Mouse (Mus musculus): ENCODE data around the gene Lrrc59.

Lrrc59 gene

GRCm38 (mm10) chr11:94629199-94629883 lies at the start of gene Lrrc59:
Gene Lrrc59 (plus strand): TSS chr11:94629767.
- peak; percentile 70 for DNase-seq (ENCODE audit: extremely low read depth, low read depth)

DNA sequence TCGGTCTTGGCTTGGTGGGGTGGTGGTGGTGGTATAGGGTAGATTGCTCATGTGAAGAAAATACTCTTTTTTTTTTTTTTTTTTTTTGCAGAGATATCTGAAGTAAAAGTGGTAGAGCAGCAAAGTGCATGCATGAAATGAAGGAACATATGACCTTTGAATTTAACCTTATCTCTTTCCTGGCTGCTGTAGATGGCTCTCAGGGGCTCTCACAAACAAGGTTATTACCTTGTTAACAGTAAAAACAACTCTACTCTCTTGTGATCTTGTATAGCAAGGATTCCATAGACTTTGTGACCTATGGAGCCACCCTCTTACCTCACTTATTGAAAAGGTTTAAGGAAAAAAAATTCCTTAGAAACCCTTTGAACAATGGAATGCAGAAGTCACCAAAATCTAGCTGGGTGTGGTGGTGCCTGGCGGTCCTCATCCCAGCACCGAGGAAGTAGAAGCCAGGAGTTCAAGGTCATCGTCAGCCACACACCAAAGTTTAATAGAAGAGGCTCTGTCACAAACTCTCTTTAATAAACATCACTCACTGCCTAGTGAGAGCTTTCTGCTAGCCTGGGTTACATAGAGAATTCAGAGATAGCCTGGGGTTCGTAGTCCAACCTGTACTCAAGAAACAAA lies 49.3 kb upstream of the Lrrc59 start:
- no peak for DNase-seq (ENCODE audit: extremely low read depth, low read depth)

DNA sequence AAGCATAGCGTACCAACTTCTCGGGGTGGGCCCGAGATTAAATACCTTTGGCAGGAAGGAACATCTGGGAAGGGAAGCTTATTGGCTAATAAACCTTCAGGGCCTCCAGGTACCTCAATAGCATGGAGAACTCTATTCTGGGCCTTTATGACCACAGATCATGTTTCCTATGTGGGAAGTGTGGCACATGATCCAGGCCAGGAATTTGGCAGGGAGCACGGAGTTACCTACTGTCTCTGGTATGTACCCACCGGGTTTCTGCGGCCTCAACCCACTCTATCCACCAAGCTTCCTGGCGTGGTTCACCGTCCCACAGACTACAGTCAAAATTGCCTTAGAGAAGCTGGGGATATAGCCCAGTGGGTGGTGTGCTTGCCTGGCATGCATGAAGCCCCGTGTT lies 44.5 kb upstream of the Lrrc59 start:
- no peak for DNase-seq (ENCODE audit: extremely low read depth, low read depth)

DNA sequence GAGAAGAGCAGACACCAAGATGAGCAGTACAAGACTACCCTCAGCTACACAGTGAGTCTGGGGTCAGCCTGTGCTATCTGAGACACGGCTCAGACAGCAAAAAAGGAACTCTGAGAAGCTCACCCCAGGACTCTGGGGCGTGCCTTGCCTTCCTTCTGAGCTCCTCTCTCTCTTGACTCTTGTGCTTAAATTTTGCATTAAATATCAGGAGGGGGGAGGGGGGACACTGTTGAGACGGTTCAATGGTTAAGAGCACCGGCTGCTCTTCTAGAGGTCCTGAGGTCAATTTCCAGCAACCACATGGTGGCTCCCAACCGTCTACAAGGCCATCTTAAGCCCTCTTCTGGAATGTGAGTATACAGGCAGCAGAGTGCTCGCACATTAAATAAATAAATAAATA lies 42.1 kb upstream of the Lrrc59 start:
- no peak for DNase-seq (ENCODE audit: extremely low read depth, low read depth)

DNA sequence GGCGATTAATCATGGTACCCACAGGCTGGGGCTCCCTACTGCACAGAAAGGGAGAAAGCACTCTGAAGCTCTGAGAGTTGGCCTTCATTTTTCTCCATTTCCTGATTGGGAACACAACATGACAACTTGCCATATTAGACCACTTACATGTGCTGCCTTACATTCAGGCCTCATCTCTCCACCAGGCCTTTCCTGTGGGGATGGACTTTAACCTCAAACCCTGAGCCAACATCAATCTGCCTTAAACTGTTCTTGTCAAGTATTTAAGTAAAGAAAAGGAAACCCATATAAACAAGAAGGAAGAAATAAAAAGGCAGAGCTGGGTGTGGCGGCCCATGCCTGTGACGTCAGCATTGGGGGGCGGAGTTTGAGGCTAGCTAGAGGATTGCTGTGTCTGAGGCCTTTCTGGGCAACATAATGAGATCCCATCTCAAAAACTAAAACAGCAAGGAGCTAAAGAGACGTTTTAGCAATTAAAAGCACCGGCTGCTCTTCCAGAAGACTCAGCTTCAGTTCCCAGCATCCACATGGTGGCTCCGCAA lies 33.2 kb upstream of the Lrrc59 start:
- peak; percentile 22 for DNase-seq (ENCODE audit: extremely low read depth, low read depth)

GRCm38 (mm10) chr11:94597319-94597718 lies 32.2 kb upstream of the Lrrc59 start:
- DNase-seq (ENCODE audit: extremely low read depth, low read depth), result no peak

DNA sequence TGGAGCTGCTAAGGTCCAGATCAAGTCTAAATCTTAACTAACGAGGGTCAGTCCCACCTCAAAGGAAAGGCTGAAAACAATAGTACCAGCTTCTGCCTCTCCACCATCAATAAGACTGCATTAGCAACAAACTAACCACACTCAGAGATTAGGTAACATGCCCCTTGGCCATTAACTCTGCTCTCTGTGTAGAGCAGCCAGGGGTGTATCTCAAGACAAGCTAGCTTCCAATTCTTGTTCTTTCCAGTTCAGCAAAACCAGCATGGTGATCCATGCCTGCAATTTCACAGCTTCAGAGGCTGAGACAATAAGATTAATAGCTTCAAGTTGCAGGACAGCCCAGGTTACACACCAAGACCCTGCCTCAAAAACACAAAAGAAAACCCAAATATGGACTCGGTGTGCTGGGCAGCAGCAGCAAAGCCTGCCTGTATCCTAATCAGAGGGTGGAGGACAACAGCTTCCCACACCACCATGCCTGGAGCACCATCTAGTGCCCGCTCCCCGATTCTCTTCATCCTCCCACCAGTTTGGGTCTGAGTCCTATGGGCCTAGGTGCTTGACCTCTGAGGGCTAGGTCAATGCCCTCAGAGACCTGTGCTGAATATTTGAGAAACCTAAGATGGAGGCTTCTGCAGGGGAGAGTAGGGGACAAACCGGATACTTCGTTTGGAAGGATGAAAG lies 31.0 kb upstream of the Lrrc59 start:
- no peak for DNase-seq (ENCODE audit: extremely low read depth, low read depth)

GRCm38 (mm10) chr11:94600447-94600846 lies 29.1 kb upstream of the Lrrc59 start:
- DNase-seq (ENCODE audit: extremely low read depth, low read depth), result no peak

GRCm38 (mm10) chr11:94601321-94602281 lies 28.0 kb upstream of the Lrrc59 start, which contains the start of gene Acsf2:
Gene Acsf2 (minus strand): TSS chr11:94601871.
- peak; percentile 53 for DNase-seq (ENCODE audit: extremely low read depth, low read depth)

- DNase-seq (ENCODE audit: extremely low read depth, low read depth), result no peak
Measured at GRCm38 (mm10) chr11:94602356-94602955, 27.1 kb upstream of the Lrrc59 start.

DNA sequence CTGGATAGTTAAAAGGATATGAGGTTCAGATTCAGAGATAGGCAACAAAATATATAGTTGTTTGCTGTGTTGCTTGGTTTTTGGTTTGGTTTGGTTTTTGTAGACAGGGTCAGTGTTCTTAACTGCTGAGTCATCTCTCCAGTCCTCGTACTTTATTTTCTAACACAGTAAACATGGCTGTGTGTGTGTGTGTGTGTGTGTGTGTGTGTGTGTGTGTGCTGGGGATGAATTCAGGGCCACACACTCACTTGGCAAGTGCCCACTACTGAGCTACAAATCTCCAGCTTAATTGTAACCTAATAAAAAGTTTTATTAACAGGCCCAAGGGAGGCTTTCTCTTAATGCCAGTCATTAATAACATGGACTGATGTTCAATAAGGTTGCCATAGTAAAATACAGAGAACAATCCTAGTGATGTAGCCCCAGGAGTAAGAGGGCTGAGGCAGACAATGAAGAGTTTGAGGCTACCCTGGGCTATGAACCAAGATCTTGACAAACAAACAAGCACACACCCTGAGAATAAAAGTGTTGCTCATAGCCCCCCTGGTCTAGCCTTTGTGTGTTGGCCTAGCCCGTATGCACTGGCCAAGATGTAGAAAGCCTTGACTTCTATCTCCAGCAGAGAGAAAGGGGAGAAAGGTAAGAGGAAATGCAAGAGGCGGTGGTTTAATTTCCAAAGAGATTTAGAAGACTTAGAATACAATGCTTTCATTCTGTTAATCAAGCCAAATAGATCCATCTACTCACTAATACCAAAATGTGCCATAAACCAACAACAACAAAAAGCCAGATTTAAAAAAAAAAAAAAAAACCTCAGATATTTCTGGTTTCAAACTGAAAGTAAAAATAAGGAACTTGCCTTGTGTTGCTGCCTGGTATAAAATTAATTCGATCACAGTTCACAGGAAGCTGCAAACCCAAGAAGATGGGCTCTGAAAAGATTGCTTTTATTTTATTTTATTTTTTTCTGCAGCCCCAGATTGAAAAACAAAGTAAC lies 18.5 kb upstream of the Lrrc59 start:
- DNase-seq (ENCODE audit: extremely low read depth, low read depth), result no peak

GRCm38 (mm10) chr11:94614603-94615002 lies 15.0 kb upstream of the Lrrc59 start:
- no peak for DNase-seq (ENCODE audit: extremely low read depth, low read depth)

DNA sequence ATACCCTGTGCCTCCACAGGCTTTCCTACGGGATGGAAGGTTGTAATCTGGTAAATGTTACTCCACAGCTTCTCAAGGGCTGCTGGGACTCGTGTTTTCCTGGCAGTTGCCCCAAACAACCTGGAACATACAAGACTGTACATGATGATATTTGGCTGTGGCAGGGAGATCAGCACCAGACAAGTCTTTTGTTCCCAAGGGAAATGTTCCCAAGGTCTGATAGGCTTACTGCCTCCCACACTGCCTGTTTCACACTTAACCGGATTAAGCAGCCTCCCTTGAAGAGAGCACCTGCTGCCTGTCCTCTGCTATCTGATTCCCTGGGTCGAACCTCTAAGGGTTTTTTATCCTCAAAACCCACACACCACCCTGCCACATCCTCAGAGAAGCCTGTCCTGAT lies 14.1 kb upstream of the Lrrc59 start:
- no peak for DNase-seq (ENCODE audit: extremely low read depth, low read depth)

DNA sequence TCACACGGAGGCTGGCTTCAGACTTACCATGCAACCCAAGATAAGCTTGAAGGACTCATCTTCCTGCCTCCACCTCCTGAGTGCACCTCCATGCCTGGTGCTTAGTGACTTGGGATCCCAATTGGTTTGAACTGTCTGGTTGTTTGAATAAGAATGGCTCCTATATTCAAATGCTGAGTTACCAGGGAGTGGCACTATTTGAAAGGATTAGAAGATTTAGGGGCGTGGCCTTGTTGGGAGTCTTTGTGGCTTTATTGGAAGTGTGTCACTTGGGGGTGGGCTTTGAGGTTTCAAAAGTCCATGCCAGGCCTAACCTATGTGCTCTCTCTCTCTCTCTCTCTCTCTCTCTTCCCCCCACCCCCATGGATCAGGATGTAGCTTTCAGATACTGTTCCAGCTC lies 11.9 kb upstream of the Lrrc59 start:
- DNase-seq (ENCODE audit: extremely low read depth, low read depth), result no peak

- no peak for DNase-seq (ENCODE audit: extremely low read depth, low read depth)
Measured at GRCm38 (mm10) chr11:94620766-94621457, 8.7 kb upstream of the Lrrc59 start.

DNA sequence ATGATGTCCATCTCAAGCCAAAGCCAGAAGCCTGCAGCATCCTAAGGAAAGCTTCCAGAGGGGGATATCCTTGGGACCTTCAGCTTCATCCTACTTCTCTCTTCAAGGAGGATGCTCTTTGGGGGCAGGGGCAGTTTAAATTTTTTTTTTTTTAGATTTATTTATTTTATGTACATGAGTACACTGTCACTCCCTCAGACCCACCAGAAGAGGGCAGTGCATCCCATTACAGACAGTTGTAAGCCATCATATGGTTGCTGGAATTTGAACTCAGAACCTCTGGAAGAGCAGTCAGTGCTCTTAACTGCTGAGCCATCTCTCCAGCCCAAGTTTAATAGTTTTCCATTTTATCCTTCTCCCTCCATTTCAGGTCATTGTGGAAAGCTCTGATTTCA lies 8.1 kb upstream of the Lrrc59 start:
- no peak for DNase-seq (ENCODE audit: extremely low read depth, low read depth)

GRCm38 (mm10) chr11:94622162-94622561 lies 7.4 kb upstream of the Lrrc59 start:
- DNase-seq (ENCODE audit: extremely low read depth, low read depth), result no peak

DNA sequence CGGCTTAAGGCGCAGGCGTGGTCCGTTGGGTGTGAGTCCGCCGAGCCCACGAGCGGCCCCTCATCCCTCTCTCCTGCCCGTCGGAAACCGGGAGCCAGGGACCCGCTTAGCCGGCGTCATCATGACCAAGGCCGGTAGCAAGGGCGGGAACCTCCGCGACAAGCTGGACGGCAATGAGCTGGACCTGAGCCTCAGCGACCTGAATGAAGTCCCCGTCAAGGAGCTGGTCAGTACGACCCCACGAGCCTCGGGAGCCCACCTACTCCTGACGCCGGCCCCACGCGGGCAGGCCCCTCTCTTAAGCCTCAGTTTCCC lies 274 bp downstream of the Lrrc59 start:
- DNase-seq (ENCODE audit: extremely low read depth, low read depth), result no peak

Data from MEL-GATA-1-ER (cell line).